Mouse (Mus musculus): Measurements from ENCODE around the gene Rps6kb2. TPM values are rescaled to one million over a fixed set of nuclear protein-coding genes. Genes with fewer than 3 reads are reported as not detected.
A peak's percentile ranks its signal among the peaks of the same experiment; 100 is the strongest.

Gene Rps6kb2
- polyA plus RNA-seq, 1 experiment, result 93.6 TPM

DNA sequence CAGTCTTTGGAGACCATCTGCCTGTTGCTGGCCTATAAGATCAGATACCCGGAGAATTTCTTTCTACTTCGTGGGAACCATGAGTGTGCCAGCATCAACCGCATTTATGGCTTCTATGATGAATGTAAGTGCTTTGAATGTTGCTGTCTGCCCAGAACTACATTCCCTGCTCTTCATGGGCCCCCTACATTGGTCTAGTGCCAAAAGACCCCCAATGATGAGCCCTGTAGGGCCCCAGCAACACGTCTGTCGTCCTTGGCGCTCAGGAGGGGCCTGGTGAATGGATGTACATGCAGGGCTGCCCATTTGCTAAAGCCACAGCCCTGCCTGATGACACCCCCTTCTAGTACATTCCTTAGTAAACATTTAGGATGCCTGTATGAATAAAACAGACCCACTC, 30.0 kb upstream of the Rps6kb2 start:
- no peaks in the 10 kb centered on the region for H3K27me3 ChIP-seq (ENCODE audit: control insufficient read depth, insufficient read depth, low read length)
- peak overlapping the region; percentile 49; the same call in 1 of the 2 replicates for H3K27ac ChIP-seq (ENCODE audit: insufficient read depth, low read length)
- peaks cover 40% of the 10 kb centered on the region for H3K4me1 ChIP-seq (ENCODE audit: control insufficient read depth, insufficient read depth, low read length)
- 8% methylated on average over 6 of the region's 6 CpGs for WGBS
- DNase-seq, result no peak
- peak overlapping the region; percentile 95 for H3K4me3 ChIP-seq (replicated peaks; ENCODE audit: insufficient read depth, low read depth, low read length)
- TF ChIP-seq POLR2A (IDR thresholded peaks at IDR 0.05; ENCODE audit: borderline replicate concordance, insufficient read depth, low read length), result no peak
- TF ChIP-seq CTCF (IDR thresholded peaks at IDR 0.05; ENCODE audit: borderline replicate concordance, insufficient read depth, low read depth, low read length), result no peak

GRCm38 (mm10) chr19:4192251-4192985, 29.3 kb upstream of the Rps6kb2 start:
- H3K4me3 ChIP-seq (replicated peaks; ENCODE audit: insufficient read depth, low read depth, low read length), result peak overlapping the region; percentile 95
- H3K27me3 ChIP-seq (ENCODE audit: control insufficient read depth, insufficient read depth, low read length), result no peaks in the 10 kb centered on the region
- WGBS, result under 1% methylated on average over 52 of the region's 52 CpGs
- TF ChIP-seq CTCF (IDR thresholded peaks at IDR 0.05; ENCODE audit: borderline replicate concordance, insufficient read depth, low read depth, low read length), result no peak
- no peak for TF ChIP-seq POLR2A (IDR thresholded peaks at IDR 0.05; ENCODE audit: borderline replicate concordance, insufficient read depth, low read length)
- H3K4me1 ChIP-seq (ENCODE audit: control insufficient read depth, insufficient read depth, low read length), result peaks cover 38% of the 10 kb centered on the region
- DNase-seq, result no peak
- peak overlapping the region; percentile 49 for H3K27ac ChIP-seq (ENCODE audit: insufficient read depth, low read length)

DNA sequence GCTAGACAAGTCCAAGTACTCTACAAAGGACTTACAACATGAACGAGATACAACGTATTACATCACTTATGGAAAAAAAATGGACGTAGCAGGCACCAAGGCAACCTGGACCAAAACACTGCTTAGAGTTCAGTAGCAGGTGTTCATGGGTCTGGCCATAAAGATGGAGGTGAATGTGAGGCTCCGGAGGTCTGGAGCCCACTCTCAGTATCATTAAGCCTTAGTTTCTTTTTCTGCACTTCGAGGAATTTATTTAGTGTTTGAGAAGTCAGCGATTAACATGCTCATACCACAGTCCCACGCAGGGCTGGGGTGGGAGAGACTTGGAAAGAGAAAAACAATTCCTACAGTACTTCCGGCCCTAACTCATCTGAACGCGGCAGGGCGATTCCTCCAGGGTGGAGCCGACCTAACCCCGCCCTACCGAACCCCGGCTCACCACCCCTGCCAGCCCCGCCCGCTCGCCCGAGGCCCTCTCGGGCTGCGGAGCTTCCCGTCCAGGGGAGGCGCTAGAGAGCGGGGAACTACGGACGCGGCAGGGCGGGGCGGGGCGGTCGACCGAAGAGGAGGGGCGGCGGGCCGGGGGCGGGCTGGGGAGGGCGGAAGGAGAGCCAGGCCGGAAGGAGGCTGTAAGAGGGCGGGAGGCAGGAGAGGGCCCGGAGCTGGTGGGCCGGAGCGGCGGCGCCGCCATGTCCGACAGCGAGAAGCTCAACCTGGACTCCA, 28.5 kb upstream of the Rps6kb2 start, which contains the start of gene Ppp1ca:
Gene Ppp1ca (plus strand): TSS at position 538 of the 723 bp plus-strand sequence.
- TF ChIP-seq CTCF (IDR thresholded peaks at IDR 0.05; ENCODE audit: borderline replicate concordance, insufficient read depth, low read depth, low read length) (peak; percentile 60; the same call in 1 of the 2 replicates), POLR2A (IDR thresholded peaks at IDR 0.05; ENCODE audit: borderline replicate concordance, insufficient read depth, low read length) (peak; percentile 76)
- Histone ChIP-seq H3K4me1 (ENCODE audit: control insufficient read depth, insufficient read depth, low read length) (peaks cover 33% of the 10 kb centered on the region), H3K4me3 (replicated peaks; ENCODE audit: insufficient read depth, low read depth, low read length) (peak within 1 kb of the TSS; percentile 95), H3K27ac (ENCODE audit: insufficient read depth, low read length) (peak within 1 kb of the TSS; percentile 49), H3K27me3 (ENCODE audit: control insufficient read depth, insufficient read depth, low read length) (no peaks in the 10 kb centered on the region)
- WGBS, result 3% methylated on average over 38 of the region's 47 CpGs
- peak; percentile 94 to 95 for DNase-seq

GRCm38 (mm10) chr19:4190831-4191334, 27.7 kb upstream of the Rps6kb2 start, which contains the start of gene Tbc1d10c:
Gene Tbc1d10c (minus strand): TSS chr19:4191284.
- WGBS, result 77% methylated on average over 4 of the region's 4 CpGs
- Histone ChIP-seq H3K4me3 (replicated peaks; ENCODE audit: insufficient read depth, low read depth, low read length) (peak within 1 kb of the TSS; percentile 95), H3K27ac (ENCODE audit: insufficient read depth, low read length) (peak within 1 kb of the TSS; percentile 49), H3K4me1 (ENCODE audit: control insufficient read depth, insufficient read depth, low read length) (peaks cover 26% of the 10 kb centered on the region), H3K27me3 (ENCODE audit: control insufficient read depth, insufficient read depth, low read length) (no peaks in the 10 kb centered on the region)
- DNase-seq, result no peak
- TF ChIP-seq POLR2A (IDR thresholded peaks at IDR 0.05; ENCODE audit: borderline replicate concordance, insufficient read depth, low read length) (no peak), CTCF (IDR thresholded peaks at IDR 0.05; ENCODE audit: borderline replicate concordance, insufficient read depth, low read depth, low read length) (no peak)

- no peak for DNase-seq
- no peak overlapping the region for H3K27ac ChIP-seq (ENCODE audit: insufficient read depth, low read length)
- peaks cover 9% of the 10 kb centered on the region for H3K4me1 ChIP-seq (ENCODE audit: control insufficient read depth, insufficient read depth, low read length)
- no peak overlapping the region for H3K4me3 ChIP-seq (replicated peaks; ENCODE audit: insufficient read depth, low read depth, low read length)
- 81% methylated on average over 12 of the region's 12 CpGs for WGBS
- H3K27me3 ChIP-seq (ENCODE audit: control insufficient read depth, insufficient read depth, low read length), result no peaks in the 10 kb centered on the region
- no peak for TF ChIP-seq CTCF (IDR thresholded peaks at IDR 0.05; ENCODE audit: borderline replicate concordance, insufficient read depth, low read depth, low read length)
- TF ChIP-seq POLR2A (IDR thresholded peaks at IDR 0.05; ENCODE audit: borderline replicate concordance, insufficient read depth, low read length), result no peak
Measured at GRCm38 (mm10) chr19:4189051-4189620, 26.0 kb upstream of the Rps6kb2 start.

GRCm38 (mm10) chr19:4187303-4187702, 24.1 kb upstream of the Rps6kb2 start:
- no peak overlapping the region for H3K27ac ChIP-seq (ENCODE audit: insufficient read depth, low read length)
- no peak for DNase-seq
- WGBS, result 71% methylated on average over 3 of the region's 3 CpGs
- no peaks in the 10 kb centered on the region for H3K27me3 ChIP-seq (ENCODE audit: control insufficient read depth, insufficient read depth, low read length)
- no peaks in the 10 kb centered on the region; the same call in 1 of the 2 replicates for H3K4me1 ChIP-seq (ENCODE audit: control insufficient read depth, insufficient read depth, low read length)
- TF ChIP-seq CTCF (IDR thresholded peaks at IDR 0.05; ENCODE audit: borderline replicate concordance, insufficient read depth, low read depth, low read length), result no peak
- TF ChIP-seq POLR2A (IDR thresholded peaks at IDR 0.05; ENCODE audit: borderline replicate concordance, insufficient read depth, low read length), result no peak
- H3K4me3 ChIP-seq (replicated peaks; ENCODE audit: insufficient read depth, low read depth, low read length), result no peak overlapping the region

All from cerebellum, adult 2 months (tissue).